Mouse (Mus musculus) small intestine, adult 2 months (tissue): ENCODE data around the gene Cdca8.

ENCODE experiments used
- CTCF ChIP-seq: fragments of 200-500 bp; IDR thresholded peaks from 2 replicates; pipeline ENCODE4 v1.5.1; 2012; ENCODE audit warnings: low read depth, mild to moderate bottlenecking, control low read depth, inconsistent platforms, low read length, moderate library complexity, mixed read lengths; ENCODE audit not compliant: insufficient replicate concordance, insufficient read length; ENCODE audit errors: extremely low read depth
- POLR2A ChIP-seq: fragments of 200-500 bp; IDR thresholded peaks from 2 replicates; pipeline ENCODE4 v1.6.1; 2012; ENCODE audit warnings: low read depth, mild to moderate bottlenecking, control low read depth, inconsistent platforms, low read length, moderate library complexity

- TF ChIP-seq CTCF (no peak), POLR2A (no peak)
Observed at GRCm38 (mm10) chr4:124894508-124895428, 44.3 kb downstream of the Cdca8 start.
